Mouse (Mus musculus) kidney, adult 2 months (tissue): ENCODE measurements around the gene Gabrb1.

Experiments
- CTCF ChIP-seq: fragments of 200-500 bp; conservative IDR thresholded peaks from 2 replicates; pipeline ENCODE4 v1.5.1; 2011; ENCODE audit warnings: low read depth, mild to moderate bottlenecking, control low read depth, low read length, moderate library complexity, mixed read lengths; ENCODE audit not compliant: insufficient read depth, insufficient read length
- POLR2A ChIP-seq: fragments of 200-500 bp; IDR thresholded peaks from one replicate; pipeline ENCODE4 v1.6.1; 2011; ENCODE audit warnings: low read depth, low read length, control low read depth

DNA sequence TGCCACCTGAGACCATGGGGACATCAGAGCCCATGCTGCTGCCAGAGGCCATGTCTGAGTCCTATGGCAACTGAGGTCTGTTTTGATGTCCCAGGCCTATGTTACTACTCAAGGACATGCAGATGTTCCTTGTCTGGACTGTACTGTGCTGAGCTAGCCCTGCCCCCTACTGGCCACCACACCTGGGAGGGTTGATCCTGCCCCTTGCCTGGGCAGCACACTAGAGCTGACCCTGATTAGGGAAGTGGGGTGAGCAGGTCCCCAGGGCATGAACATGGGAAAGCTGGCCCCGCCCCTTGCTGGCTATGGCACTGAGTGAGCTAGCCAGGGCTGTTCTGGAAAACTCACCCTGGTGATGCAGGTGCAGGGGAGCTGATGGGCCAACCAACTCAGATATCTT is 428.6 kb downstream of the Gabrb1 start:
- TF ChIP-seq POLR2A (no peak), CTCF (peak; percentile 49)
